Mouse (Mus musculus): ENCODE data around the gene Vps18. TPM values are rescaled to one million over a fixed set of nuclear protein-coding genes. Genes with fewer than 3 reads are reported as not detected.

Gene Vps18
- total RNA-seq, 2 experiments from 2014 or later, result 44.2 to 49.9 TPM

DNA sequence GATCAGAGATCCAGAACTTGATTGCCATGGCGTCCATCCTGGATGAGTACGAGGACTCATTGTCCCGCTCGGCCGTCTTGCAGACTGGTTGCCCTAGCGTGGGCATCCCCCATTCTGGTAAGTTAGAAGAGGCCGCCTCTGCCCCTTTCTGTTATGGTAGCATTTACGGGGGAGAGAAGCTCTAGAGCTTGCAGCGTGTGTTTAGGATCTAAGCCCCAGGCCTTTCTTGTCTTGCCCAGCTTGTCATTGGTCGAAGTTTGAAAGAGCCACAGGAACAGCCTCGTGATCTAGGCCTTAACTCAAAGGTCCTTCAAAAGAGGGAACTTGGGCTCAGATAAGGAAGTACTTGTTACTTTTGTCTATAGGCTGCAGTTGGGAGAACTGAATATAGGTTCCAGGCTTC is 475 bp downstream of the Vps18 start:
- no peak for DNase-seq (ENCODE audit: low spot score in 2 of 2)

DNA sequence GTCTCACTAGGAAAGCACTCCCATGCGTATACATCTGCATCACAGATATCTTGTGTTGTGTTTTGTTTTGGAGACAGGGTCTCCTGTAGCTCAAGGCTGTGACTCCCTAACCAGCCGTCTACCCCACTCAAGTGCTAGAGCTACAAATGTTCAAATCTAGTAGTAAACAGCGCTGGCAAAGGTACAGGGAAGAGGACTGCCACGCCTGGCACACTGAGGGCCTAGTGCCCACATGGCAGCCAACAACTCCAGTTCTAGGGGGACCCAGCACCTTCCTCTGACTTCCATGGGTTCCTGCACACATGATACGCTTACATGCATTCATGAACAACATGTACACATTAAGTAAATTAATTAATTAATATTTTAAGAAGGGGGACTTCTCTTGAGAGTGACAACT is 3.7 kb downstream of the Vps18 start:
- no peak for DNase-seq (ENCODE audit: low spot score in 2 of 2)

GRCm38 (mm10) chr2:119292852-119293251 is 4.3 kb downstream of the Vps18 start:
- no peak for DNase-seq (ENCODE audit: low spot score in 2 of 2)

DNA sequence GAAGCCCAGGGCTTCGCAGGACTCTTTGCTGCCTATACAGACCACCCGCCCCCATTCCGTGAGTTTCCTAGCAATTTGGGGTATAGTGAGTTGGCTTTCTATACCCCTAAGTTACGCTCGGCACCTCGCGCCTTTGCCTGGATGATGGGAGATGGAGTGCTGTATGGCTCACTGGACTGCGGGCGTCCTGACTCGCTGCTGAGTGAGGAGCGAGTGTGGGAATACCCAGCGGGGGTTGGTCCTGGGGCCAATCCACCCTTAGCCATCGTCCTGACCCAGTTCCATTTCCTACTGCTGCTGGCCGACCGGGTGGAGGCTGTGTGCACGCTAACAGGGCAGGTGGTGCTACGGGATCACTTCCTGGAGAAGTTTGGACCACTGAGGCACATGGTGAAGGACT is 4.8 kb downstream of the Vps18 start:
- DNase-seq (ENCODE audit: low spot score in 2 of 2), result no peak

DNA sequence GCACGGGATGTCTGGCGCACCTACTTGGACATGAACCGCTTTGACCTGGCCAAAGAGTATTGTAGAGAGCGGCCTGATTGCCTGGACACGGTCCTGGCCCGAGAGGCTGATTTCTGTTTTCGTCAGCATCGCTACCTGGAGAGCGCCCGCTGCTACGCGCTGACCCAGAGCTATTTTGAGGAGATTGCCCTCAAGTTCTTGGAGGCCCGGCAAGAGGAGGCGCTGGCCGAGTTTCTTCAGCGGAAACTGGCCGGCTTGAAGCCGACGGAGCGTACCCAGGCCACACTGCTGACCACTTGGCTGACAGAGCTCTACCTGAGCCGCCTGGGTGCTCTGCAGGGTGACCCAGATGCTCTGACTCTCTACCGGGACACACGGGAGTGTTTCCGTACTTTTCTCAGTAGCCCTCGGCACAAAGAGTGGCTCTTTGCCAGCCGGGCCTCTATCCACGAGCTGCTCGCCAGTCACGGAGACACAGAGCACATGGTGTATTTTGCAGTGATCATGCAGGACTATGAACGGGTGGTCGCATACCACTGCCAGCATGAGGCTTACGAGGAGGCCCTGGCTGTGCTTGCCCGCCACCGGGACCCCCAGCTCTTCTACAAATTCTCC is 5.3 kb downstream of the Vps18 start:
- DNase-seq (ENCODE audit: low spot score in 2 of 2), result no peak

DNA sequence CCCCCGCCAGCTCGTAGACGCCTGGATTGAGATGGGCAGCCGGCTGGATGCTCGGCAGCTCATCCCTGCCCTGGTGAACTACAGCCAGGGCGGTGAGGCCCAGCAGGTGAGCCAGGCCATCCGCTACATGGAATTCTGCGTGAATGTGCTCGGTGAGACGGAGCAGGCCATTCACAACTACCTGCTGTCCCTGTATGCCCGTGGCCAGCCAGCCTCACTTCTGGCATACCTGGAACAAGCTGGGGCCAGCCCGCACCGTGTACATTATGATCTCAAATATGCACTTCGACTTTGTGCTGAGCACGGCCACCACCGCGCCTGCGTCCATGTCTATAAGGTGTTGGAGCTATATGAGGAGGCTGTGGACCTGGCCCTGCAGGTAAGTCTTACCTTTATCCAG is 5.9 kb downstream of the Vps18 start:
- DNase-seq (ENCODE audit: low spot score in 2 of 2), result no peak

- DNase-seq (ENCODE audit: low spot score in 2 of 2), result no peak
These were observed 8.2 kb downstream of the Vps18 start for GRCm38 (mm10) chr2:119296756-119297155.

DNA sequence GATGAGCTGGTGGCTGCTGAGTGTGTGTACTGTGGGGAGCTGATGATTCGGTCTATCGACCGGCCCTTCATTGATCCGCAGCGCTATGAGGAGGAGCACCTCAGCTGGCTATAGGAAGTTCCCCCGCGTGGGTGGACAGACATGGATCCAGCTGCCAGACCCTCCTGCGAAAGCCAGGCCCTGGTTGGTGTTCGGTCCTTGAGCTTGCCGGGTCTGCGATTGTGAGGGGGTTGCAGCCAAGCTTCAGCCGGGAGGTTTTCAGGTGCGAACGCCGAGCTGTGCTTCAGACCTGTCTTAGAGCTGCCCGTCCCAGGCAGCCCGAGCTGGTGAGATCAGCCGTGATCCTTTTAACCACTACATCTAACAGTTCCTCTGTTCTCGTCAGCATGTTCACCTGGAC is 9.0 kb downstream of the Vps18 start:
- DNase-seq (ENCODE audit: low spot score in 2 of 2), result no peak

DNA sequence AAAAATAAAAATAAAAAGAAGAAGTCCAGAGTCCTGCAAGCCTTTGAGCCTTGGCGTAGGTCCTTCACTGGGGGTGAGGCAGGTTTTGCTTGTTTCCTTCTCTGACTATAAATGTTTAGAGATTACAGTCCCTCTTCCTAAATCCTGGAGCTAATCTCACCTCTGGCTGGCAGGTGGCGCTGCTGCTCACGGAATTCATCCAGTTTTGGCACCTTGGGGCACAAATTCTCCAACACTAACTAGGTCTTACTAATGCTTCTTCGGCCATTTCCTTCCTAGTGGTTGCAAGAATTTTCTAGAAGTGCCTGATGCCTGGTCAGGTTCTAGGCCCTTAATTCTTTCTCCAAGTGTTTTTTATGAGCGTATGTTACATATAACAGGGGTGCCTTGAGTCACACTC is 9.8 kb downstream of the Vps18 start:
- DNase-seq (ENCODE audit: low spot score in 2 of 2), result peak; percentile 26 to 76

GRCm38 (mm10) chr2:119298839-119299238 is 10.3 kb downstream of the Vps18 start:
- DNase-seq (ENCODE audit: low spot score in 2 of 2), result no peak

GRCm38 (mm10) chr2:119299981-119300818 is 11.7 kb downstream of the Vps18 start:
- peak in 1 of 2 experiments; percentile 53 for DNase-seq (ENCODE audit: low spot score in 2 of 2)

DNA sequence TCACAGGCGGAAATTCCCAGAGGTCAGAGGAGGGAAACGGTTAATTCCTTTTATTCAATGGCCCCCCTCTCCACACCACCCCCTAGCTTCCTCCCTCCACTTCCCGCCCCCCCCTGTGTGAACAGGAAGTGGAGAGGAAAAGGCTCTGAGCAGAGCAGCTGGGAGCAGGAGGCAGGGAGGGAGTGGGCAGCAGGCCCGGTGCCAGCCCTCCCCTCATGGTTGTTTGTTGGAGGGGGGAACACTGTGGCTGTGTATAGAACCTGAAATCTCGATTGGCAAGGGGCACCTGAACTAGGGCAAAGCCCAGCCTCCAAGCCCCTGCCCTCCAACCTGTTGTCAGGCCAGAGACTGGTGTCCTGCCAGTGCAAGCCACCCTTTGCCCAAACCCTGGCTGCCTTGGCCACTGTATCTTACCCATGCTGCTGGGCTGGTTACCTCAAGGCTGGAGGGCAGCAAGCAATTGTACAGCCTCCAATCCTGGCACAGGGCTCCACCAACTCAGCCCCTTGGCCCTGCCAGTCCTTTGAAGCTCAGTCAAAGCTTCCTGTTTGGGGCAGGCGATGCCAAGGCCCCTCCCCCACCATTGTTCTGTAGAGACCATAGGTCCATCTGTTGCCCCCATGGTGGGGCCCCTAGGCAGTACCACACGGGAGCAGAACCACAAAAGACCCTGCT is 12.4 kb downstream of the Vps18 start:
- DNase-seq (ENCODE audit: low spot score in 2 of 2), result peak in 1 of 2 experiments; percentile 37

DNA sequence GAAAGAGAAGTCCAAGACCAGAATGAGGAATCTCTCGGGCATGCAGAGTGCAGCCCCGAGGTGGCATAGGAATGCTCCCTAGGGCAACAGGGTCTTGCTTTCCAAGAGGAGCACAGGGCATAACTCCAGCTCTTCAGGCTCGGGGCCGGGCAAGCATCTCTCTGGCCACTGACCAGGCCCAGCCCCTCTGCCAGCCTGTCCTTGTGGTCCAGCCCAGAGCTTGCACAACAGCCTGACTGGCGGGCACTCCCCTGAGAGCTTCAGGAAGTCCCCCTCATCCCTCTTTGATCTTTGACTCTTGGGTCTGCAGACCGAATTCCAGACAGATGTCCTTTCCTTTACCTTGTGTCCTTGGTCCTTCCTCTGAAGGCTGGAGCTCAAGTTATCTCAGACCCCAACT is 14.3 kb downstream of the Vps18 start:
- no peak for DNase-seq (ENCODE audit: low spot score in 2 of 2)

DNA sequence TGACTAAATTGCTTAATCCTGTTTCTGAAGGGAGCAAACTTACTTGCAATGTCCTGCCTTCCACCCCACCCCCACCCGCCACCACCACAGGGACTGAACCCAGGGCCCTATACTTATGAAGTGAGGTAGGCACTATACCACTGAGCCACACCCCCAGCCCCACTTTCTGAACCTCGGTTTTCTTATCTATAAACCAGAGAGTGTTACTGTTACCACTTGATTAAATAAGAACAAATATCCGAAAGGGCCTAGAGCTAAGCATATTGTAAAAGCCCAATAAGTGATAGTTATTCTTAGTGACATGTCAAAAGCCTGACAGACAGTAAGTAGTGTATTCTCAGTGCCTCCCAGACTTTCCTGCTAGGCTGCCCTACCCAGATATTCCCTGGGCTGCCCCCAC is 15.9 kb downstream of the Vps18 start:
- no peak for DNase-seq (ENCODE audit: low spot score in 2 of 2)

DNA sequence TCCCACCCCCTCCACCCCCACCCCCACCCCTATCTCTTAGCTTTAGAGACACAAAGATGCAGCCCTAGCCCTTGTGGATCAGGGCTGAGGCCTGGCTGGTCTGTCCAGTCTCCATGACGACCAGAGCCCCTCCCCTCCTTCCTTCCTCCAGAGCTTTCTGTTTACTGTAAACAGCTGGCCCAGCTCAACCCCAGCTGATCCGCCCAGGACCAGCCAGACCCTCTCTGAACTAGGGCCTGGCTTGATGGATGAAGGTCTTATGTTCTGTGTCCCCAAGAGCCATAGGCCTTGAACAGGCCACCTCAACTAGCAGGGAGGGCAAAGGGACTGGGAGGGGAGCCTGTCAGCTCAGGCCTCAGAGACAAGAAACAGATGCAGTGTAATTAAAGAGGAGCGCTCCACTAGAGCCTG is 16.3 kb downstream of the Vps18 start:
- no peak for DNase-seq (ENCODE audit: low spot score in 2 of 2)

GRCm38 (mm10) chr2:119311544-119311943 is 23.0 kb downstream of the Vps18 start:
- no peak for DNase-seq (ENCODE audit: low spot score in 2 of 2)

- no peak for DNase-seq (ENCODE audit: low spot score in 2 of 2)
These were observed 23.9 kb downstream of the Vps18 start for GRCm38 (mm10) chr2:119312380-119312958.

DNA sequence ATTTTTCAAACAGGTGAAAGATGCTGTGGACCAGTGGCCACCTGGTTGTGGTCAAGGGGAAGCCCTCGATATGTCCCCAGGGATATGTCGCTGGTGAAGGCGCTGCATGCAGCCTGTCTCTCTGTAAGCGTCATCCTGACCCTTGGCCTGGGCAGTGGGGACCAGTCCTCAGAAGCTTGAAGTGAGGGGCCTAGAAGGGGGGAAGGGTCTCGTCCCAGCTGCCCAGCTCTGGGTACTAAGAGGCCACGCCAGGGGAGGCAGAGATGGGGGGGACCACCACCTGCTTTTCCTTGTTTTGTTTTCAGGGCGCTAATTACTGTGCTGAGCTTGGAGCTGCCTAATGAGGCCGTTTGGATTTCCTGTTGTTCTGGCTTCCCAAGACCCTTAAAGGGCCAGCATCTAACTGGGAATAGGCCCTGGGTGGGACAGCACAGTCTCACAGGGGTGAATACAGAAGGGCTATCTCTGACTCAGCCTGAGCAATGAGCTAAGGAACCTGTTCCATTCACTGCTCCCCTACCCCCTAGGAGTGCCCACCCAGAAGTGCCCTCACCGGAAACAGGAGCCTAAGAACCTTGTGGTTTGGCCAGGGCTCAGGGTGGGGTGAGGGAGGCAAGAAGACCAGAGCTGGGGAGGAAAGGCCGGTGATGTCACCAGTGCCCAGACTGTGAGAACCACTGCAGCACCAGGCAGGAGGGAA is 25.4 kb downstream of the Vps18 start:
- no peak for DNase-seq (ENCODE audit: low spot score in 2 of 2)

GRCm38 (mm10) chr2:119314742-119315310 is 26.3 kb downstream of the Vps18 start:
- DNase-seq (ENCODE audit: low spot score in 2 of 2), result no peak

DNA sequence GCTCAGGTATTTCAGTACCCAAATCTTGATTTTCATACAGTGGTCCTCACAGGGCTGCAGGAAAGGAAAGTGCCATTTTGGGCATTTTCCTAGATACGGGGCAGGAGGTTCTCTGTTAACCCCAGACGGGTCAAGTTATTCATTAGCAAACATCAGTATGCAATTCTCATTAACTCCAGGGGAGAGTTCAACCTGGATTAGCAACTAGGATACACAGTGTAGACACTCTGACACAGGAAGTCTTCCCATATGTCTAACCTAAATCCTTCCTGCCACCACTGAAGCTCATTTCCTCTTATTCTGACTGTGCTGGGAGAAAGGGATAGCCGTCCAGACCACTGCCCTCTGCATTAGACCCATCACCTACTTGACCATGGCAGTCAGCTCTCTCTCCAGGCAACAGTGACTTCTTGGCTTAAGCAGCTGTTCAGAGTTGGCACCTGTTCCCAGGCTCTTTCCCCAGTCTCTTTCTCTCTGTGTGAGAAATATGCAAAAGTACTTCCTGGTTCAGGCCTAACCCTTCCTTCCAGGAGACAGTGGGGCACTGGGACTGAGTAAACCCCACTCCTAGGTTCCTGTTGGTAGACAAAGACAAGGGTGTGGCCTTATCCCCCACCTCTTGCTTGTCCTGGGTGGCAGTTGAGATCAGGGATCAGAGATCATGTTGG is 29.6 kb downstream of the Vps18 start:
- DNase-seq (ENCODE audit: low spot score in 2 of 2), result no peak
